Mouse (Mus musculus) thymus, adult 2 months (tissue): ENCODE measurements around the gene Sec14l3.

Experiments used
- CTCF ChIP-seq: fragments of 200-500 bp; IDR thresholded peaks from 2 replicates; pipeline ENCODE4 v1.5.1; 2012; ENCODE audit warnings: mild to moderate bottlenecking, control low read depth, low read length, moderate library complexity, borderline replicate concordance; ENCODE audit not compliant: control insufficient read depth, poor library complexity, insufficient read depth; ENCODE audit errors: extremely low read depth
- POLR2A ChIP-seq: fragments of 200-500 bp; IDR thresholded peaks from 2 replicates; pipeline ENCODE4 v1.6.1; 2012; ENCODE audit warnings: mild to moderate bottlenecking, low read length, control low read depth, moderate library complexity; ENCODE audit not compliant: control insufficient read depth, poor library complexity, insufficient read depth; ENCODE audit errors: extremely low read depth

DNA sequence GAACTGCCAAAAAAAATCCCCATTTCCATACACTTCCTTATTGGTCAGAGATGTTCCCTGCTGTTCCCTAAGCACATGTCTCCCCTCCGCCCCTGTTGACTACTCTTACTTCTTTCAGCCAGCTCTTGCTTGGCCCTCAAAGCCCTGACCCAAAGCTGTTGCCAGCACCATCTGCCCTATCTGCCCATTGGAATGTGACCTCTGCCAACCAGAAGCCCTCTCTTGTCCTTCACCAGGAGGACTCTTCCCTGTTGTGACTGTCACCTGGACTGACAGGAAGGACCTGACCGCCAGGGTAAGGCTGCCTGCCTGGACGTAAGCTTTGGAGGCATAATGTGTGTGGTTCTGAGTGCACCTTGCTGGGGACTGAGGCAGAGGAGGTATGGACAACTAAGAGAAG, 57.0 kb downstream of the Sec14l3 start:
- TF ChIP-seq POLR2A: no peak
- no peak for TF ChIP-seq CTCF
